Mouse (Mus musculus) kidney, embryonic 16.5 days (tissue): ENCODE measurements around the gene Tmcc3. TPM values are rescaled to one million over a fixed set of nuclear protein-coding genes. Genes with fewer than 3 reads are reported as not detected.

ENCODE experiments used
- ATAC-seq: fragments of 200-750 bp; cut with Nextera tagmentation; 2 replicates; pipeline ENCODE4 v1.8.0; 2017; ENCODE audit warnings: moderate TSS enrichment; ENCODE audit not compliant: low FRiP score, low TSS enrichment
- H3K27ac ChIP-seq: fragments of 300-500 bp; sonication (generic); 2 replicates; pipeline ENCODE4 v1.5.1; 2014; ENCODE audit warnings: low read length
- H3K27me3 ChIP-seq: fragments of 300-500 bp; sonication (generic); 2 replicates; pipeline ENCODE4 v1.6.1; 2014; ENCODE audit warnings: low read length, control low read depth, mixed read lengths; ENCODE audit not compliant: insufficient read depth
- H3K36me3 ChIP-seq: fragments of 300-500 bp; sonication (generic); 2 replicates; pipeline ENCODE4 v1.6.1; 2014; ENCODE audit warnings: low read length, control low read depth, mixed read lengths; ENCODE audit not compliant: insufficient read depth
- H3K4me1 ChIP-seq: fragments of 300-500 bp; sonication (generic); 2 replicates; pipeline ENCODE4 v1.6.1; 2014; ENCODE audit warnings: low read length, control low read depth, mixed read lengths; ENCODE audit not compliant: insufficient read depth
- H3K4me2 ChIP-seq: fragments of 300-500 bp; sonication (generic); replicated peaks from 2 replicates; pipeline ENCODE4 v1.6.1; 2014; ENCODE audit warnings: low read depth, low read length
- H3K4me3 ChIP-seq: fragments of 300-500 bp; sonication (generic); 2 replicates; pipeline ENCODE4 v1.5.1; 2014; ENCODE audit warnings: mild to moderate bottlenecking, low read length
- H3K9ac ChIP-seq: fragments of 300-500 bp; sonication (generic); replicated peaks from 2 replicates; pipeline ENCODE4 v1.6.1; 2014; ENCODE audit warnings: low read length
- H3K9me3 ChIP-seq: fragments of 300-500 bp; sonication (generic); 2 replicates; pipeline ENCODE4 v1.6.1; 2016; ENCODE audit warnings: low read length, control low read depth
- WGBS: fragments of 180-500 bp; shearing (Covaris S2); extraction: QIAGEN DNeasy Blood & Tissue Kit; methylation state at CpG from one replicate; pipeline ENCODE4 v1.1.7; 2014; 5-methylcytosine and 5-hydroxymethylcytosine counted together
- polyA plus RNA-seq: library from polyadenylated mRNA; unstranded; fragments of >200 nt; fragmentation: Nextera tagmentation; extraction: Ambion mirVana; gene quantifications from 2 replicates; pipeline ENCODE4 v1.2.1, GENCODE M21; 2015

The Tmcc3 gene
- polyA plus RNA-seq, 1 experiment from 2014 or later: 8.0 TPM

- Histone ChIP-seq H3K4me1 (no peaks in the 10 kb centered on the region), H3K9me3 (no peaks in the 10 kb centered on the region), H3K9ac (no peak overlapping the region), H3K27ac (no peak overlapping the region; the same call in 1 of the 2 replicates), H3K4me3 (no peak overlapping the region), H3K4me2 (no peak overlapping the region), H3K27me3 (no peaks in the 10 kb centered on the region), H3K36me3 (no peaks in the 10 kb centered on the region)
- no peak for ATAC-seq
- 92% methylated on average over 15 of the region's 15 CpGs for WGBS
Observed at GRCm38 (mm10) chr10:94426921-94427270, 115.1 kb downstream of the Tmcc3 start.

GRCm38 (mm10) chr10:94428186-94428942 lies 116.6 kb downstream of the Tmcc3 start:
- 52% methylated on average over 12 of the region's 12 CpGs for WGBS
- ATAC-seq: no peak

GRCm38 (mm10) chr10:94430566-94430965 lies 118.8 kb downstream of the Tmcc3 start:
- no peaks in the 10 kb centered on the region for H3K27me3 ChIP-seq
- no peak overlapping the region for H3K9ac ChIP-seq
- H3K27ac ChIP-seq: no peak overlapping the region
- ATAC-seq: no peak
- H3K36me3 ChIP-seq: no peaks in the 10 kb centered on the region
- no peaks in the 10 kb centered on the region for H3K9me3 ChIP-seq
- 80% methylated on average over 6 of the region's 6 CpGs for WGBS
- no peak overlapping the region for H3K4me3 ChIP-seq
- no peak overlapping the region for H3K4me2 ChIP-seq
- H3K4me1 ChIP-seq: no peaks in the 10 kb centered on the region

More at GRCm38 (mm10) chr10:94428186-94428942, 116.6 kb downstream of the Tmcc3 start:
- H3K27ac ChIP-seq: no peak overlapping the region
- no peaks in the 10 kb centered on the region for H3K9me3 ChIP-seq
- H3K4me2 ChIP-seq: no peak overlapping the region
- H3K4me3 ChIP-seq: no peak overlapping the region
- H3K27me3 ChIP-seq: no peaks in the 10 kb centered on the region
- H3K4me1 ChIP-seq: no peaks in the 10 kb centered on the region
- no peaks in the 10 kb centered on the region for H3K36me3 ChIP-seq
- H3K9ac ChIP-seq: no peak overlapping the region

DNA sequence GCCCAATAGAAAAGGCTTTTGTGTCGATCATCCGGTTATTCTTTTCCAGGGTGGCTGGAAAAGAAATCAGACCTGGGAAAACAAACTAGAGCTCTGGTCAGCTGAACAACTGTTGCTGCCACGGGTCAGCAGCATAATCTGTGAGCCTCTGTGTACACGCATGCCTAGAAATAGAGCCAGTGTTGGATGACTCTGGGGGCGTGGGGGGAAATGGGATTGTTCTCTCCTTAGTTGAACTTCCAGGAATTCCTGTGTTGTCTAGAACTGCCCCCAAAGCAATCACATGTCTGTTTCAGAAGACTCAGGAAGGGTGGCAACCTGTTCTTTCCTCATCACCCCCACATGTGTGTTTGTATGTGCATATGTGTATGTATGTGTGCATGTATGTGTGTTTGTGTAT lies 121.2 kb downstream of the Tmcc3 start:
- no peaks in the 10 kb centered on the region for H3K36me3 ChIP-seq
- no peaks in the 10 kb centered on the region for H3K27me3 ChIP-seq
- no peak overlapping the region for H3K9ac ChIP-seq
- no peak overlapping the region for H3K4me2 ChIP-seq
- 56% methylated on average over 5 of the region's 5 CpGs for WGBS
- no peak for ATAC-seq
- no peaks in the 10 kb centered on the region for H3K4me1 ChIP-seq
- H3K9me3 ChIP-seq: no peaks in the 10 kb centered on the region
- no peak overlapping the region for H3K27ac ChIP-seq
- H3K4me3 ChIP-seq: no peak overlapping the region

DNA sequence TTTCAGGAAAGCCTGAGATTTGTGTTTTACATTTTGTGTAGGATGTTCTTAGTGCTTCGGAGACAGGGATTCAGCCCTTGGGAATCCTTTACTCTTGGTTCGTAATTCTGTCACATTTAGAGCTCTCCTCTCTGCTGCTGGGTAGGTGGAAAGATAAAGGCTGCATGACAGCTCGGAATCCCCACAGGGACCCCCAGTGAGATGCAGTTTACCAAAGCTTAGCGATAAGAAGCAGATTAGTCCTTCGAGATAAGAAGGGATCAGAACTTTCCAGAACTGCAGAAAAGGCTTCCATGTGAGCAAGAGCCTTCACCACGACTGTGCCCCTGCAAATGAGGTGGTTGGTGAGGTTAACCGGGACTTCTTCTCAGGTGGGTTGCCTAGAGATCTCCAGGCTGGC lies 122.2 kb downstream of the Tmcc3 start:
- Histone ChIP-seq H3K4me1 (no peaks in the 10 kb centered on the region), H3K9ac (no peak overlapping the region), H3K4me3 (no peak overlapping the region), H3K27ac (no peak overlapping the region), H3K9me3 (no peaks in the 10 kb centered on the region), H3K4me2 (no peak overlapping the region), H3K27me3 (no peaks in the 10 kb centered on the region), H3K36me3 (no peaks in the 10 kb centered on the region)
- WGBS: 59% methylated on average over 7 of the region's 7 CpGs
- no peak for ATAC-seq

DNA sequence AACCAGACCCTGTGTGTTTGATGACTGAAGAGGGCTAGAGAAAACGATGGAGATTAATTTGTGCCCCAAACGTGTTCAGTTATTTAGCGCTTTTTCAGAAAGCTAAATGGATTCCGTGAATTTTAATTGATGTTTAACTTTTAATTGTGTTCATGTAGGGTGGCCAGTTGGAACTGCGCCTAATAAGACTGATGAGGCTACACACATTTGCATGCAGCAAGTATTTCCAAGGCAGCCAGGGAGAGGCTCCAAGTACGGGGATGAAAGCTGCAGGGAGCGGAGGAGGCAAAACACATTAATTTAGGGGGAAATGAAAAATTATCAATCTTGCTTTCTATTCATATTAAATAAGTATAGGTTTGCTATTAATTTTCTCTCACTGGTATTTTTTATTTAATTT lies 131.0 kb downstream of the Tmcc3 start:
- 73% methylated on average over 7 of the region's 7 CpGs for WGBS
- no peaks in the 10 kb centered on the region for H3K4me1 ChIP-seq
- no peak overlapping the region for H3K27ac ChIP-seq
- H3K4me3 ChIP-seq: no peak overlapping the region
- no peaks in the 10 kb centered on the region for H3K36me3 ChIP-seq
- H3K9ac ChIP-seq: no peak overlapping the region
- no peak overlapping the region for H3K4me2 ChIP-seq
- H3K27me3 ChIP-seq: no peaks in the 10 kb centered on the region
- no peak for ATAC-seq
- H3K9me3 ChIP-seq: no peaks in the 10 kb centered on the region

GRCm38 (mm10) chr10:94443453-94443852 lies 131.7 kb downstream of the Tmcc3 start:
- no peak overlapping the region for H3K4me3 ChIP-seq
- H3K27me3 ChIP-seq: no peaks in the 10 kb centered on the region
- no peak for ATAC-seq
- 88% methylated on average over 4 of the region's 4 CpGs for WGBS
- H3K4me1 ChIP-seq: no peaks in the 10 kb centered on the region
- no peak overlapping the region for H3K27ac ChIP-seq
- H3K4me2 ChIP-seq: no peak overlapping the region
- H3K36me3 ChIP-seq: no peaks in the 10 kb centered on the region
- H3K9ac ChIP-seq: no peak overlapping the region
- no peaks in the 10 kb centered on the region for H3K9me3 ChIP-seq

DNA sequence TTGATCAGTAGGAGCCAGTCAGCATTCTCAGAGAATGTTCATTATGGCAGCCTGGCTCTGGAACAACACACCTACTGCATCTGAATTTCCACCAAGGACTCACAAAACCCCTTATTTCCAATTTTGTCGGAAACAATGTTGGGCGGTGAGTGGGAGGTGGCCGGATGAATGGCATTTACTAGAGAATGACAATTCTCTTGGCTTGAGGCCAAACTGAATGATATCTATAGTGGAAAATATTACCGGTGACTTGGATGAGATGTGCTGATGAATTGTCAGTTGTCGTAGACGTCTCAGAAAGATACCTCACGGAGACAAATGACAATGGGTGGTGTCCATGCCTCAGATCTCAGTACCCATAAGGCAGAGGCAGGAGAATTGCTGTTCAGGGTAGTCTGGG lies 133.4 kb downstream of the Tmcc3 start:
- WGBS: 86% methylated on average over 7 of the region's 7 CpGs
- H3K27me3 ChIP-seq: no peaks in the 10 kb centered on the region
- H3K9ac ChIP-seq: no peak overlapping the region
- no peak overlapping the region for H3K27ac ChIP-seq
- no peaks in the 10 kb centered on the region for H3K4me1 ChIP-seq
- H3K4me2 ChIP-seq: no peak overlapping the region
- no peaks in the 10 kb centered on the region for H3K9me3 ChIP-seq
- no peaks in the 10 kb centered on the region for H3K36me3 ChIP-seq
- no peak overlapping the region for H3K4me3 ChIP-seq
- no peak for ATAC-seq

- H3K4me2 ChIP-seq: no peak overlapping the region
- H3K27me3 ChIP-seq: no peaks in the 10 kb centered on the region
- no peak overlapping the region for H3K27ac ChIP-seq
- H3K36me3 ChIP-seq: no peaks in the 10 kb centered on the region
- H3K9ac ChIP-seq: no peak overlapping the region
- H3K4me1 ChIP-seq: peaks cover 4% of the 10 kb centered on the region
- 54% methylated on average over 7 of the region's 7 CpGs for WGBS
- H3K4me3 ChIP-seq: no peak overlapping the region
- no peaks in the 10 kb centered on the region for H3K9me3 ChIP-seq
- ATAC-seq: no peak
Observed at GRCm38 (mm10) chr10:94446379-94447008, 134.7 kb downstream of the Tmcc3 start.

DNA sequence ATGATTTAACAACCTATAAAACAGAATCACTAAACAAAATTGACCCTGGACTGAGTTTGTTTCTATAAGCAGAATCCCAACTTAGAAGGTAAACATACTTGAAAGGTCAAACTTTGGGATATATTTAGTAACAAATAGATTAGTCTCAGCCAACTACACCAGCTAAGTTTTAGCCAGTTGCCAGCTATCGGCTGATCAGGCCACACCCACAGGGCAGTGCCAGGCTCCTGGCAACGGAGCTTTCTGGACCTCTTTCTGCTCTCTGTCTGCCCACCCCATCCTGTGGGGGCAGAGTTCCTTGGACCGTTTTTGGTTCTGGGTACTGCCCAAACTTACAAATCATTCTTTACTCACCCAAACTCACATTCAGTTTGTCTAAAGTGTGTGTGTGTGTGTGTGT lies 137.9 kb downstream of the Tmcc3 start:
- Histone ChIP-seq H3K4me3 (no peak overlapping the region), H3K36me3 (no peaks in the 10 kb centered on the region), H3K27me3 (no peaks in the 10 kb centered on the region), H3K4me2 (no peak overlapping the region), H3K9me3 (no peaks in the 10 kb centered on the region), H3K27ac (no peak overlapping the region), H3K9ac (no peak overlapping the region), H3K4me1 (peaks cover 6% of the 10 kb centered on the region)
- no peak for ATAC-seq
- 49% methylated on average over 3 of the region's 3 CpGs for WGBS
